Mouse (Mus musculus): ENCODE measurements around the gene Zfp324. TPM values are rescaled to one million over a fixed set of nuclear protein-coding genes. Genes with fewer than 3 reads are reported as not detected.

Gene Zfp324
- polyA plus RNA-seq, 1 experiment from 2014 or later: 8.0 TPM

- Histone ChIP-seq H3K9me3 (ENCODE audit: control insufficient read depth, low read length) (no peaks in the 10 kb centered on the region), H3K27me3 (ENCODE audit: control insufficient read depth, insufficient read depth, low read length) (no peaks in the 10 kb centered on the region), H3K4me3 (ENCODE audit: low read depth, low read length) (no peak overlapping the region), H3K4me1 (replicated peaks; ENCODE audit: control insufficient read depth, insufficient read depth, low read length) (0 out of 2 replicates have a peak, but pooled peaks cover 2% of the 10 kb centered on the region), H3K36me3 (ENCODE audit: control insufficient read depth, insufficient read depth, low read length) (no peaks in the 10 kb centered on the region), H3K27ac (ENCODE audit: low read depth, low read length) (no peak overlapping the region), H3K4me2 (replicated peaks; ENCODE audit: low read depth, low read length) (no peak overlapping the region), H3K9ac (ENCODE audit: low read depth, low read length) (no peak overlapping the region)
- ATAC-seq (ENCODE audit: low FRiP score): no peak
- no peak for DNase-seq (ENCODE audit: low spot score)
- WGBS: 58% methylated on average over 4 of the region's 4 CpGs
Observed at GRCm38 (mm10) chr7:13013671-13014070, 48.0 kb downstream of the Zfp324 start.

DNA sequence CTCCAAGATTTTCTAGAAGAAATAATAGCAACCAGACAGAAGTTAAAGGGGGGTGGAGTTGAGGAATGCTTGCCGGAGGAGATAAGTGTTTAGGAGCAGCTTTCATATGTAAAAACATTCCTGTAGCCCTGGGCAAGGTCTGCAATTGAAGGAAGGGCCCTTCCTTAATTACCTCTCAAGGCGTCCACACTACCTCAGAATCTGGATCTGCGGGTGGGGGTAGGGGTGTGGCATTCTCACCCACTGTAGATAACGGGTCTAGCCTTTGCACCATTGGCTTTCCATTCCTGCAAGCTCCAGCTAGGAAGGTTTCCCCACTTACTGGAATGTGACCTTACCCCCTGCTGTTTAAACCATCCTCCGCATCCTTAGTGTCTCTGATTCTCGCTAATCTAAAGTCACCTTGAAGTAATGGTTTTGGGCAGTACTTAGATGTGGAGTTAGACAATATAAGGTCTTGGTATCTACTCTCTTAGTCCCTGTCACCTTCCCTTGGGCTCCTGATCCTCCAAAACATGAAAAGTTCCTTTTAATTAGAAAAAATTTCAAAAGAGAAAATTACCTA lies 48.7 kb downstream of the Zfp324 start:
- ATAC-seq (ENCODE audit: low FRiP score): no peak
- no peak overlapping the region for H3K4me2 ChIP-seq (replicated peaks; ENCODE audit: low read depth, low read length)
- H3K4me1 ChIP-seq (replicated peaks; ENCODE audit: control insufficient read depth, insufficient read depth, low read length): 0 out of 2 replicates have a peak, but pooled peaks cover 2% of the 10 kb centered on the region
- H3K27ac ChIP-seq (ENCODE audit: low read depth, low read length): no peak overlapping the region
- no peak overlapping the region for H3K9ac ChIP-seq (ENCODE audit: low read depth, low read length)
- H3K4me3 ChIP-seq (ENCODE audit: low read depth, low read length): no peak overlapping the region
- no peak for DNase-seq (ENCODE audit: low spot score)
- no peaks in the 10 kb centered on the region for H3K9me3 ChIP-seq (ENCODE audit: control insufficient read depth, low read length)
- H3K27me3 ChIP-seq (ENCODE audit: control insufficient read depth, insufficient read depth, low read length): no peaks in the 10 kb centered on the region
- H3K36me3 ChIP-seq (ENCODE audit: control insufficient read depth, insufficient read depth, low read length): no peaks in the 10 kb centered on the region
- 35% methylated on average over 6 of the region's 6 CpGs for WGBS

GRCm38 (mm10) chr7:13015217-13015616 lies 49.6 kb downstream of the Zfp324 start:
- Histone ChIP-seq H3K27me3 (ENCODE audit: control insufficient read depth, insufficient read depth, low read length) (no peaks in the 10 kb centered on the region), H3K4me1 (replicated peaks; ENCODE audit: control insufficient read depth, insufficient read depth, low read length) (0 out of 2 replicates have a peak, but pooled peaks cover 2% of the 10 kb centered on the region), H3K36me3 (ENCODE audit: control insufficient read depth, insufficient read depth, low read length) (no peaks in the 10 kb centered on the region), H3K9ac (ENCODE audit: low read depth, low read length) (no peak overlapping the region), H3K27ac (ENCODE audit: low read depth, low read length) (no peak overlapping the region), H3K9me3 (ENCODE audit: control insufficient read depth, low read length) (no peaks in the 10 kb centered on the region), H3K4me3 (ENCODE audit: low read depth, low read length) (no peak overlapping the region), H3K4me2 (replicated peaks; ENCODE audit: low read depth, low read length) (no peak overlapping the region)
- ATAC-seq (ENCODE audit: low FRiP score) (no peak), DNase-seq (ENCODE audit: low spot score) (no peak)
- 93% methylated on average over 1 of the region's 1 CpGs for WGBS

DNA sequence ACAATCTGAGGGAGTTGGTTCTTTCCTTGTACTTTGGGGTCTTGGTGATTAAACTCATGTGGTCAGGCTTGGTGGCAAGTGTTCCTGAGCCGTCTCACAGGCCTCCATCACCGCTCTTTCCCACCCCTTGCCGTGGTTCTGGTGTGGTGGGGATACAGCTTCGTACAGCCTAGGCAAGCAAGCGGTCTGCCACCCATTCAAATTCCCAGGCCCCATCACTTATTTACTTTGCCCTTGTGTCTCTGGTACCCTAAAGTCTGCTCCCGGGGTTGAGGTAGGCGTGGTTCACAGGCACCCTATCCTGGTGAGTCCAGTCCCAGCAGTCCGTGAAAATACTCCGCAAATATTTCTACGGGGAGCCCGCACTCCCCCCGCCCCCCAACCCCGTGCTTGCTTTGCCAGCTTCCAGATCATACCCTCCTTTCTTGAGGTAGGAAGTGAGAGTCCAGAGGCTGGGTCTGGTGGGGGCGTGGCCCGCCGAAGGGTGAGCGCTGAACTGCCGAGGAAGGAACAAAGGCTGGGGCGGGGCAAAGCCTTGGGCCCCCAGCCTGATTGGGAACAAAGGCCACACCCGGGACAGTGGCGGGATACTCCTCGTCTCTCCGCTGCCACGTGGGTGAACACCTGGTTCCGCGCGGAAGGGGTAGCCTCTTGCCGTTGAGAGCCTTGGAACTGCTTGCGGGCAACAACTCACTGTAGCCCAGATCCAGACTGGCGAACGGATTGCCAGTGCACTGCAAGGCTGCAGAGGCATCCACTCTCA lies 57.3 kb downstream of the Zfp324 start:
- WGBS: 4% methylated on average over 31 of the region's 31 CpGs
- ATAC-seq (ENCODE audit: low FRiP score) (peak; percentile 73), DNase-seq (ENCODE audit: low spot score) (peak; percentile 91)
- Histone ChIP-seq H3K9ac (ENCODE audit: low read depth, low read length) (peak overlapping the region; percentile 68), H3K4me3 (ENCODE audit: low read depth, low read length) (peak overlapping the region; percentile 94), H3K27me3 (ENCODE audit: control insufficient read depth, insufficient read depth, low read length) (no peaks in the 10 kb centered on the region), H3K4me1 (replicated peaks; ENCODE audit: control insufficient read depth, insufficient read depth, low read length) (peaks cover 8% of the 10 kb centered on the region; the same call in 1 of the 2 replicates), H3K9me3 (ENCODE audit: control insufficient read depth, low read length) (no peaks in the 10 kb centered on the region), H3K27ac (ENCODE audit: low read depth, low read length) (peak overlapping the region; percentile 100), H3K36me3 (ENCODE audit: control insufficient read depth, insufficient read depth, low read length) (peaks cover 12% of the 10 kb centered on the region), H3K4me2 (replicated peaks; ENCODE audit: low read depth, low read length) (peak overlapping the region; percentile 99)

Other genes starting within 250 kb of the Zfp324 start
- not detected in 2 replicates for gene Vmn2r56, start 230.8 kb upstream of the Zfp324 start, polyA plus RNA-seq (2014; fragmentation: Nextera tagmentation; extraction: Ambion mirVana)
- gene Zscan18, start 162.2 kb upstream of the Zfp324 start, polyA plus RNA-seq (2014; fragmentation: Nextera tagmentation; extraction: Ambion mirVana): 11.0 and 11.4 TPM in 2 replicates
- gene Zfp329, start 147.0 kb upstream of the Zfp324 start, polyA plus RNA-seq (2014; fragmentation: Nextera tagmentation; extraction: Ambion mirVana): 18.7 and 25.5 TPM in 2 replicates
- gene Zfp110, start 131.1 kb upstream of the Zfp324 start, polyA plus RNA-seq (2014; fragmentation: Nextera tagmentation; extraction: Ambion mirVana): 29.9 and 32.6 TPM in 2 replicates
- gene Zfp128, start 84.7 kb upstream of the Zfp324 start, polyA plus RNA-seq (2014; fragmentation: Nextera tagmentation; extraction: Ambion mirVana): 6.1 TPM in 2 replicates
- 19.1 and 19.9 TPM in 2 replicates for gene Zscan22, start 68.0 kb upstream of the Zfp324 start, polyA plus RNA-seq (2014; fragmentation: Nextera tagmentation; extraction: Ambion mirVana)
- 842 and 852 TPM in 2 replicates for gene Rps5, start 43.5 kb upstream of the Zfp324 start, polyA plus RNA-seq (2014; fragmentation: Nextera tagmentation; extraction: Ambion mirVana)
- 0.50 and 0.66 TPM in 2 replicates for gene Rnf225, start 38.4 kb upstream of the Zfp324 start, polyA plus RNA-seq (2014; fragmentation: Nextera tagmentation; extraction: Ambion mirVana)
- gene Zfp446, start 12.0 kb downstream of the Zfp324 start, polyA plus RNA-seq (2014; fragmentation: Nextera tagmentation; extraction: Ambion mirVana): 8.5 and 11.7 TPM in 2 replicates
- gene Slc27a5, start 32.4 kb downstream of the Zfp324 start, polyA plus RNA-seq (2014; fragmentation: Nextera tagmentation; extraction: Ambion mirVana): not detected in 2 replicates
- 427 and 438 TPM in 2 replicates for gene Trim28, start 33.3 kb downstream of the Zfp324 start, polyA plus RNA-seq (2014; fragmentation: Nextera tagmentation; extraction: Ambion mirVana)
- gene Zbtb45, start 44.2 kb downstream of the Zfp324 start, polyA plus RNA-seq (2014; fragmentation: Nextera tagmentation; extraction: Ambion mirVana): 25.0 and 25.3 TPM in 2 replicates
- gene Chmp2a, start 69.0 kb downstream of the Zfp324 start, polyA plus RNA-seq (2014; fragmentation: Nextera tagmentation; extraction: Ambion mirVana): 154 and 157 TPM in 2 replicates
- 147 and 173 TPM in 2 replicates for gene Ube2m, start 72.4 kb downstream of the Zfp324 start, polyA plus RNA-seq (2014; fragmentation: Nextera tagmentation; extraction: Ambion mirVana)
- 2.4 and 2.6 TPM in 2 replicates for gene Mzf1, start 88.9 kb downstream of the Zfp324 start, polyA plus RNA-seq (2014; fragmentation: Nextera tagmentation; extraction: Ambion mirVana)
- gene Vmn1r85, start 129.3 kb downstream of the Zfp324 start, polyA plus RNA-seq (2014; fragmentation: Nextera tagmentation; extraction: Ambion mirVana): 0.05 TPM in 1 of 2 replicates, not detected in the other
- gene Vmn1r86, start 154.1 kb downstream of the Zfp324 start, polyA plus RNA-seq (2014; fragmentation: Nextera tagmentation; extraction: Ambion mirVana): not detected in 2 replicates
- not detected in 2 replicates for gene Vmn1r87, start 174.3 kb downstream of the Zfp324 start, polyA plus RNA-seq (2014; fragmentation: Nextera tagmentation; extraction: Ambion mirVana)
- not detected in 2 replicates for gene Vmn1r88, start 193.7 kb downstream of the Zfp324 start, polyA plus RNA-seq (2014; fragmentation: Nextera tagmentation; extraction: Ambion mirVana)
- gene Vmn1r89, start 247.2 kb downstream of the Zfp324 start, polyA plus RNA-seq (2014; fragmentation: Nextera tagmentation; extraction: Ambion mirVana): not detected in 2 replicates